16 mouse cellular contexts compared by ENCODE assay signal in genomic region chr17:24633831-24634230, GRCm38 (mm10). TPM values are rescaled to one million over a fixed set of nuclear protein-coding genes. Genes with fewer than 3 reads are reported as not detected.
DNase-seq lines count a peak whose midpoint lies in the region; ATAC-seq and TF ChIP-seq lines count a peak whose summit lies in the region.
"Had no signal": no experiment of that assay in that cellular context is flagged by ENCODE, and none has a peak within 500 bp of the region (broad histone marks: within the 10 kb centered on the region; RNA-seq: fewer than 3 reads in every experiment).

No protein-coding gene starts in this region.

- no peak for DNase-seq in heart, adult 8-10 months (ENCODE audit: low spot score)
- DNase-seq in liver, adult 2 months (ENCODE audit: extremely low read depth, low read depth, low spot score): no peak
- DNase-seq in liver, embryonic 11.5 days (ENCODE audit: low spot score): no peak
- DNase-seq in right cerebral cortex, postnatal 4 days: no peak
- no peak for DNase-seq in thymus, postnatal 4 days
- DNase-seq: adrenal gland, postnatal 14 days; cerebellum, adult 11 months; kidney, adult 8-10 months; lung, postnatal 4 days; retina, postnatal 1 day had no signal

- TF ChIP-seq CTCF in liver, adult 2 months (IDR thresholded peaks at IDR 0.05; ENCODE audit: low read depth, low read length): no peak
- TF ChIP-seq CTCF in cortical plate, adult 2 months (IDR thresholded peaks at IDR 0.05; ENCODE audit: extremely low read depth, insufficient read depth, low read length): no peak

- H3K9ac ChIP-seq in heart, embryonic 12.5 days: no peak overlapping the region
- no peak overlapping the region for H3K9ac ChIP-seq in liver, adult 2 months (ENCODE audit: low read depth, low read length)
- H3K9ac ChIP-seq in liver, embryonic 11.5 days (ENCODE audit: low read depth, low read length): no peak overlapping the region; the same call in 1 of the 2 replicates
- no peak overlapping the region; the same call in 1 of the 2 replicates for H3K9ac ChIP-seq in limb, embryonic 13.5 days

- peak overlapping the region; percentile 85; the same call in 1 of the 2 replicates for H3K4me2 ChIP-seq in heart, embryonic 12.5 days
- no peak overlapping the region; the same call in 1 of the 2 replicates for H3K4me2 ChIP-seq in liver, embryonic 11.5 days
- H3K4me2 ChIP-seq in limb, embryonic 13.5 days (replicated peaks): peak overlapping the region; percentile 79; the same call in 1 of the 2 replicates

- no peak for TF ChIP-seq POLR2A in liver, adult 2 months (IDR thresholded peaks at IDR 0.05; ENCODE audit: extremely low read depth, insufficient read depth, low read length)
- no peak for TF ChIP-seq POLR2A in cortical plate, adult 2 months (IDR thresholded peaks at IDR 0.05; ENCODE audit: extremely low read depth, insufficient read depth, low read length)

- no peak overlapping the region for H3K4me3 ChIP-seq in heart, embryonic 12.5 days
- no peak overlapping the region for H3K4me3 ChIP-seq in liver, adult 2 months (ENCODE audit: insufficient read depth, low read depth, low read length)
- H3K4me3 ChIP-seq in liver, embryonic 11.5 days (ENCODE audit: low read depth, low read length): no peak overlapping the region
- H3K4me3 ChIP-seq in cortical plate, adult 2 months (ENCODE audit: insufficient read depth, low read length): no peak overlapping the region
- no peak overlapping the region for H3K4me3 ChIP-seq in limb, embryonic 13.5 days

- peaks cover 41% of the 10 kb centered on the region for H3K4me1 ChIP-seq in heart, embryonic 12.5 days (replicated peaks)
- peaks cover 13% of the 10 kb centered on the region for H3K4me1 ChIP-seq in liver, adult 2 months (ENCODE audit: control insufficient read depth, insufficient read depth, low read length)
- H3K4me1 ChIP-seq in liver, embryonic 11.5 days (replicated peaks; ENCODE audit: control insufficient read depth, insufficient read depth, low read length): peaks cover 14% of the 10 kb centered on the region
- H3K4me1 ChIP-seq in cortical plate, adult 2 months (ENCODE audit: control insufficient read depth, insufficient read depth, low read length): peaks cover 6% of the 10 kb centered on the region; the same call in 1 of the 2 replicates
- H3K4me1 ChIP-seq in limb, embryonic 13.5 days: peaks cover 26% of the 10 kb centered on the region

- 88% methylated on average over 11 of the region's 11 CpGs for WGBS in heart, embryonic 12.5 days
- WGBS in liver, adult 2 months: 96% methylated on average over 11 of the region's 11 CpGs
- 91% methylated on average over 11 of the region's 11 CpGs for WGBS in liver, embryonic 11.5 days
- WGBS in limb, embryonic 13.5 days: 96% methylated on average over 11 of the region's 11 CpGs

- 0 out of 2 replicates have a peak overlapping the region, but pooled peaks have one; percentile 88 for H3K27ac ChIP-seq in heart, embryonic 12.5 days (ENCODE audit: poor library complexity, severe bottlenecking)
- 0 out of 2 replicates have a peak overlapping the region, but pooled peaks have one; percentile 76 for H3K27ac ChIP-seq in liver, adult 2 months (replicated peaks; ENCODE audit: insufficient read depth, low read depth, low read length)
- H3K27ac ChIP-seq in liver, embryonic 11.5 days (ENCODE audit: low read depth, low read length): no peak overlapping the region
- peak overlapping the region; percentile 72; the same call in 1 of the 2 replicates for H3K27ac ChIP-seq in cortical plate, adult 2 months (ENCODE audit: insufficient read depth, low read length)
- H3K27ac ChIP-seq in limb, embryonic 13.5 days: peak overlapping the region; percentile 90; the same call in 1 of the 2 replicates

- H3K79me2 ChIP-seq in liver, adult 2 months (ENCODE audit: control insufficient read depth, insufficient read depth, low read length): peaks cover 3% of the 10 kb centered on the region; the same call in 1 of the 2 replicates

- ATAC-seq in heart, embryonic 12.5 days (ENCODE audit: insufficient number of reproducible peaks, low FRiP score): no peak
- ATAC-seq in liver, embryonic 11.5 days (replicated peaks; ENCODE audit: low FRiP score): no peak
- ATAC-seq in limb, embryonic 13.5 days (ENCODE audit: low FRiP score, low read depth): no peak
- ATAC-seq: forebrain, embryonic 15.5 days; Patski had no signal

- peaks cover 35% of the 10 kb centered on the region for H3K27me3 ChIP-seq in heart, embryonic 12.5 days (replicated peaks)
- H3K27me3 ChIP-seq in liver, adult 2 months (ENCODE audit: control insufficient read depth, insufficient read depth, low read length): no peaks in the 10 kb centered on the region
- no peaks in the 10 kb centered on the region for H3K27me3 ChIP-seq in liver, embryonic 11.5 days (replicated peaks; ENCODE audit: control insufficient read depth, insufficient read depth, low read length)
- H3K27me3 ChIP-seq in limb, embryonic 13.5 days: no peaks in the 10 kb centered on the region
- H3K27me3 ChIP-seq: forebrain, embryonic 15.5 days; Patski had no signal

- peaks cover 26% of the 10 kb centered on the region for H3K36me3 ChIP-seq in heart, embryonic 12.5 days
- no peaks in the 10 kb centered on the region for H3K36me3 ChIP-seq in liver, adult 2 months (ENCODE audit: control insufficient read depth, insufficient read depth, low read length)
- H3K36me3 ChIP-seq in liver, embryonic 11.5 days (ENCODE audit: control insufficient read depth, insufficient read depth, low read length): peaks cover 13% of the 10 kb centered on the region
- peaks cover 30% of the 10 kb centered on the region for H3K36me3 ChIP-seq in limb, embryonic 13.5 days

- H3K9me3 ChIP-seq in heart, embryonic 12.5 days (replicated peaks): no peaks in the 10 kb centered on the region
- no peaks in the 10 kb centered on the region for H3K9me3 ChIP-seq in liver, embryonic 11.5 days (ENCODE audit: control insufficient read depth, low read length)
- no peaks in the 10 kb centered on the region for H3K9me3 ChIP-seq in limb, embryonic 13.5 days
- H3K9me3 ChIP-seq: forebrain, embryonic 15.5 days had no signal

RNA-seq across cellular contexts. Expression of gene Nthl1, which starts 1.4 kb away (rescaled TPM):
- 7.8 and 8.3 TPM in 2 replicates for polyA plus RNA-seq in heart, embryonic 12.5 days (2016; fragmentation: Nextera tagmentation; extraction: Ambion mirVana)
- 1 to 10 TPM; 2.6 to 3.5 (median 2.8) TPM for total RNA-seq in heart, adult 8-10 months (2022)
- total RNA-seq in liver, adult 2 months (2014; rRNA removed): 8.1 and 9.7 TPM in 2 replicates
- polyA plus RNA-seq in liver, adult 2 months (2012; rRNA removed): 11.3 and 11.5 TPM in 2 replicates
- polyA plus RNA-seq in liver, embryonic 11.5 days (2014; fragmentation: Nextera tagmentation; extraction: Ambion mirVana): 21.0 and 23.7 TPM in 2 replicates
- polyA plus RNA-seq in cortical plate, adult 2 months (2012; rRNA removed): 9.7 and 10.8 TPM in 2 replicates
- 23.7 and 25.0 TPM in 2 replicates for polyA plus RNA-seq in limb, embryonic 13.5 days (2015; fragmentation: Nextera tagmentation; extraction: Ambion mirVana)

RNA-seq across cellular contexts. Expression of gene Tsc2, which starts 1.4 kb away (rescaled TPM):
- 66.5 and 74.6 TPM in 2 replicates for polyA plus RNA-seq in heart, embryonic 12.5 days (2016; fragmentation: Nextera tagmentation; extraction: Ambion mirVana)
- total RNA-seq in heart, adult 8-10 months (2022): 100 to 1,000 TPM; 123 to 135 (median 133) TPM
- 19.5 and 27.9 TPM in 2 replicates for total RNA-seq in liver, adult 2 months (2014; rRNA removed)
- 63.4 and 79.3 TPM in 2 replicates for polyA plus RNA-seq in liver, adult 2 months (2012; rRNA removed)
- 53.5 and 55.2 TPM in 2 replicates for polyA plus RNA-seq in liver, embryonic 11.5 days (2014; fragmentation: Nextera tagmentation; extraction: Ambion mirVana)
- 163 and 192 TPM in 2 replicates for polyA plus RNA-seq in cortical plate, adult 2 months (2012; rRNA removed)
- 65.5 and 72.2 TPM in 2 replicates for polyA plus RNA-seq in limb, embryonic 13.5 days (2015; fragmentation: Nextera tagmentation; extraction: Ambion mirVana)

RNA-seq across cellular contexts. Expression of gene Slc9a3r2, which starts 16.3 kb away (rescaled TPM):
- 56.6 and 59.7 TPM in 2 replicates for polyA plus RNA-seq in heart, embryonic 12.5 days (2016; fragmentation: Nextera tagmentation; extraction: Ambion mirVana)
- total RNA-seq in heart, adult 8-10 months (2022): 100 to 1,000 TPM in 2 of 4 experiments, 10 to 100 TPM in 2; 87.7 to 110 (median 101) TPM
- 8.8 and 13.6 TPM in 2 replicates for total RNA-seq in liver, adult 2 months (2014; rRNA removed)
- polyA plus RNA-seq in liver, adult 2 months (2012; rRNA removed): 24.9 and 31.5 TPM in 2 replicates
- polyA plus RNA-seq in liver, embryonic 11.5 days (2014; fragmentation: Nextera tagmentation; extraction: Ambion mirVana): 23.6 and 25.1 TPM in 2 replicates
- polyA plus RNA-seq in cortical plate, adult 2 months (2012; rRNA removed): 68.2 and 69.0 TPM in 2 replicates
- 58.1 and 59.3 TPM in 2 replicates for polyA plus RNA-seq in limb, embryonic 13.5 days (2015; fragmentation: Nextera tagmentation; extraction: Ambion mirVana)

RNA-seq across cellular contexts. Expression of gene Npw, which starts 24.4 kb away (rescaled TPM):
- not detected in 2 replicates for polyA plus RNA-seq in heart, embryonic 12.5 days (2016; fragmentation: Nextera tagmentation; extraction: Ambion mirVana)
- not detected for total RNA-seq in heart, adult 8-10 months (2022)
- not detected in 2 replicates for total RNA-seq in liver, adult 2 months (2014; rRNA removed)
- polyA plus RNA-seq in liver, adult 2 months (2012; rRNA removed): not detected in 2 replicates
- 0.31 and 0.47 TPM in 2 replicates for polyA plus RNA-seq in liver, embryonic 11.5 days (2014; fragmentation: Nextera tagmentation; extraction: Ambion mirVana)
- 0.34 and 0.50 TPM in 2 replicates for polyA plus RNA-seq in cortical plate, adult 2 months (2012; rRNA removed)
- 0.80 TPM in 2 replicates for polyA plus RNA-seq in limb, embryonic 13.5 days (2015; fragmentation: Nextera tagmentation; extraction: Ambion mirVana)
- total RNA-seq: adrenal gland, postnatal 14 days had no signal
- polyA plus RNA-seq: forebrain, embryonic 15.5 days; gonadal fat pad, adult 2 months; Patski had no signal

RNA-seq across cellular contexts. Expression of gene Zfp598, which starts 35.7 kb away (rescaled TPM):
- 20.1 and 21.2 TPM in 2 replicates for polyA plus RNA-seq in heart, embryonic 12.5 days (2016; fragmentation: Nextera tagmentation; extraction: Ambion mirVana)
- total RNA-seq in heart, adult 8-10 months (2022): 10 to 100 TPM; 14.3 to 17.0 (median 15.9) TPM
- total RNA-seq in liver, adult 2 months (2014; rRNA removed): 11.1 and 16.0 TPM in 2 replicates
- 67.8 and 106 TPM in 2 replicates for polyA plus RNA-seq in liver, adult 2 months (2012; rRNA removed)
- 37.4 and 38.3 TPM in 2 replicates for polyA plus RNA-seq in liver, embryonic 11.5 days (2014; fragmentation: Nextera tagmentation; extraction: Ambion mirVana)
- 53.5 and 53.6 TPM in 2 replicates for polyA plus RNA-seq in cortical plate, adult 2 months (2012; rRNA removed)
- 22.2 and 24.7 TPM in 2 replicates for polyA plus RNA-seq in limb, embryonic 13.5 days (2015; fragmentation: Nextera tagmentation; extraction: Ambion mirVana)
